Mouse (Mus musculus) thymus, adult 18-20 months (tissue): Measurements from ENCODE around the gene Frmd4b.
"Not testable (repeated sequence)": the region's sequence is repeated elsewhere in the genome, so short reads cannot be mapped to it uniquely, and the experiment has no call there.

Experiments
- DNase-seq, 2 experiments: peaks; one replicate each; pipeline ENCODE4 v3.0.0; 2022; ENCODE audit warnings: mixed read lengths in 2 of 2

The Frmd4b gene

GRCm38 (mm10) chr6:97463898-97464524 is 153.3 kb downstream of the Frmd4b start:
- no peak for DNase-seq

- no peak for DNase-seq
Observed at GRCm38 (mm10) chr6:97462421-97462820, 154.9 kb downstream of the Frmd4b start.

- DNase-seq, result no peak
Observed at GRCm38 (mm10) chr6:97459112-97459511, 158.2 kb downstream of the Frmd4b start.

- no peak for DNase-seq
Observed at GRCm38 (mm10) chr6:97458358-97458757, 159.0 kb downstream of the Frmd4b start.

GRCm38 (mm10) chr6:97457954-97458353 is 159.4 kb downstream of the Frmd4b start:
- DNase-seq, result no peak

- DNase-seq, result no peak
Observed at GRCm38 (mm10) chr6:97457210-97457609, 160.1 kb downstream of the Frmd4b start.

- no peak for DNase-seq
Observed at GRCm38 (mm10) chr6:97452223-97452622, 165.1 kb downstream of the Frmd4b start.

GRCm38 (mm10) chr6:97449806-97450205 is 167.5 kb downstream of the Frmd4b start:
- no peak for DNase-seq

GRCm38 (mm10) chr6:97447020-97447419 is 170.3 kb downstream of the Frmd4b start:
- no peak for DNase-seq

- DNase-seq, result no peak
Observed at GRCm38 (mm10) chr6:97444145-97444544, 173.2 kb downstream of the Frmd4b start.

- DNase-seq, result no peak
Observed at GRCm38 (mm10) chr6:97443522-97443921, 173.8 kb downstream of the Frmd4b start.

- no peak for DNase-seq
Observed at GRCm38 (mm10) chr6:97441357-97441756, 176.0 kb downstream of the Frmd4b start.

- no peak for DNase-seq
Observed at GRCm38 (mm10) chr6:97438918-97439645, 178.3 kb downstream of the Frmd4b start.

- DNase-seq, result no peak
Observed at GRCm38 (mm10) chr6:97434753-97435152, 182.6 kb downstream of the Frmd4b start.

- DNase-seq, result no peak
Observed at GRCm38 (mm10) chr6:97431309-97432004, 185.9 kb downstream of the Frmd4b start.

GRCm38 (mm10) chr6:97430519-97430918 is 186.8 kb downstream of the Frmd4b start:
- no peak for DNase-seq

- DNase-seq, result no peak
Observed at GRCm38 (mm10) chr6:97429688-97430343, 187.5 kb downstream of the Frmd4b start.

- DNase-seq, result peak in 1 of 2 experiments; percentile 37
Observed at GRCm38 (mm10) chr6:97419771-97420446, 197.4 kb downstream of the Frmd4b start.

GRCm38 (mm10) chr6:97416972-97417554 is 200.3 kb downstream of the Frmd4b start:
- DNase-seq, result peak in 1 of 2 experiments; percentile 19

- not testable (repeated sequence) for DNase-seq
Observed at GRCm38 (mm10) chr6:97415578-97415977, 201.8 kb downstream of the Frmd4b start.

- no peak for DNase-seq
Observed at GRCm38 (mm10) chr6:97413453-97413852, 203.9 kb downstream of the Frmd4b start.

- no peak for DNase-seq
Observed at GRCm38 (mm10) chr6:97412403-97412802, 204.9 kb downstream of the Frmd4b start.
